Mouse (Mus musculus) E14TG2a.4 (cell line): Measurements from ENCODE around the gene Auh.

Experiments
- H3K27me3 ChIP-seq: 2 replicates; pipeline ENCODE4 v1.6.1; 2014; ENCODE audit warnings: low read length, control low read depth; ENCODE audit not compliant: insufficient read depth
- H3K36me3 ChIP-seq: 2 replicates; pipeline ENCODE4 v1.6.1; 2014; ENCODE audit warnings: low read length, control low read depth; ENCODE audit not compliant: insufficient read depth
- H3K4me1 ChIP-seq: replicated peaks from 2 replicates; pipeline ENCODE4 v1.6.1; 2014; ENCODE audit warnings: low read depth, low read length, control low read depth
- H3K4me3 ChIP-seq: replicated peaks from 2 replicates; pipeline ENCODE4 v1.5.1; 2014; ENCODE audit warnings: mild to moderate bottlenecking, low read length
- H3K9me3 ChIP-seq: 2 replicates; pipeline ENCODE4 v1.6.1; 2014; ENCODE audit warnings: low read length, control low read depth
- CTCF ChIP-seq: conservative IDR thresholded peaks from 2 replicates; pipeline ENCODE4 v1.5.1; 2014; ENCODE audit warnings: low read length
- NANOG ChIP-seq: IDR thresholded peaks from 2 replicates; pipeline ENCODE4 v1.6.1; 2014; ENCODE audit warnings: borderline replicate concordance, low read length, mixed read lengths
- POU5F1 ChIP-seq: IDR thresholded peaks from 2 replicates; pipeline ENCODE4 v1.6.1; 2014; ENCODE audit warnings: low read length, borderline replicate concordance

Auh gene

GRCm38 (mm10) chr13:52831037-52831757, 98.3 kb downstream of the Auh start:
- Histone ChIP-seq H3K4me1 (no peaks in the 10 kb centered on the region), H3K4me3 (no peak overlapping the region), H3K27me3 (no peaks in the 10 kb centered on the region), H3K9me3 (no peaks in the 10 kb centered on the region), H3K36me3 (no peaks in the 10 kb centered on the region)
- TF ChIP-seq POU5F1 (no peak), NANOG (no peak)

- H3K4me1 ChIP-seq: no peaks in the 10 kb centered on the region
- H3K4me3 ChIP-seq: no peak overlapping the region
- no peaks in the 10 kb centered on the region for H3K36me3 ChIP-seq
- TF ChIP-seq CTCF (no peak), NANOG (no peak), POU5F1 (no peak)
- H3K27me3 ChIP-seq: no peaks in the 10 kb centered on the region
- no peaks in the 10 kb centered on the region for H3K9me3 ChIP-seq
Measured at GRCm38 (mm10) chr13:52828946-52829523, 100.4 kb downstream of the Auh start.

GRCm38 (mm10) chr13:52828217-52828616, 101.3 kb downstream of the Auh start:
- no peak for TF ChIP-seq CTCF
- no peak for TF ChIP-seq NANOG
- no peak for TF ChIP-seq POU5F1
- H3K27me3 ChIP-seq: no peaks in the 10 kb centered on the region
- H3K9me3 ChIP-seq: no peaks in the 10 kb centered on the region
- H3K36me3 ChIP-seq: no peaks in the 10 kb centered on the region
- H3K4me1 ChIP-seq: no peaks in the 10 kb centered on the region
- no peak overlapping the region for H3K4me3 ChIP-seq

GRCm38 (mm10) chr13:52826666-52827065, 102.8 kb downstream of the Auh start:
- Histone ChIP-seq H3K4me1 (no peaks in the 10 kb centered on the region), H3K27me3 (no peaks in the 10 kb centered on the region), H3K9me3 (no peaks in the 10 kb centered on the region), H3K36me3 (no peaks in the 10 kb centered on the region), H3K4me3 (no peak overlapping the region)
- TF ChIP-seq NANOG (no peak), CTCF (no peak), POU5F1 (no peak)

- no peaks in the 10 kb centered on the region for H3K9me3 ChIP-seq
- TF ChIP-seq POU5F1 (no peak), CTCF (no peak), NANOG (no peak)
- no peaks in the 10 kb centered on the region for H3K4me1 ChIP-seq
- no peaks in the 10 kb centered on the region; the same call in 1 of the 2 replicates for H3K27me3 ChIP-seq
- H3K4me3 ChIP-seq: no peak overlapping the region
- H3K36me3 ChIP-seq: no peaks in the 10 kb centered on the region
Measured at GRCm38 (mm10) chr13:52824754-52825153, 104.7 kb downstream of the Auh start.

- H3K4me1 ChIP-seq: no peaks in the 10 kb centered on the region
- H3K36me3 ChIP-seq: no peaks in the 10 kb centered on the region
- TF ChIP-seq NANOG (no peak), CTCF (no peak), POU5F1 (no peak)
- no peak overlapping the region for H3K4me3 ChIP-seq
- H3K9me3 ChIP-seq: no peaks in the 10 kb centered on the region
- no peaks in the 10 kb centered on the region; the same call in 1 of the 2 replicates for H3K27me3 ChIP-seq
Measured at GRCm38 (mm10) chr13:52822165-52823149, 107.0 kb downstream of the Auh start.

GRCm38 (mm10) chr13:52821571-52821970, 107.9 kb downstream of the Auh start:
- Histone ChIP-seq H3K27me3 (peaks cover 4% of the 10 kb centered on the region; the same call in 1 of the 2 replicates), H3K9me3 (no peaks in the 10 kb centered on the region), H3K4me3 (no peak overlapping the region), H3K4me1 (no peaks in the 10 kb centered on the region), H3K36me3 (no peaks in the 10 kb centered on the region)
- no peak for TF ChIP-seq CTCF
- TF ChIP-seq NANOG: no peak

- TF ChIP-seq CTCF: no peak
- TF ChIP-seq NANOG: no peak
- TF ChIP-seq POU5F1: no peak
- Histone ChIP-seq H3K36me3 (no peaks in the 10 kb centered on the region), H3K9me3 (no peaks in the 10 kb centered on the region), H3K4me3 (no peak overlapping the region), H3K4me1 (no peaks in the 10 kb centered on the region), H3K27me3 (peaks cover 4% of the 10 kb centered on the region; the same call in 1 of the 2 replicates)
Measured at GRCm38 (mm10) chr13:52819901-52820300, 109.6 kb downstream of the Auh start.

- Histone ChIP-seq H3K4me3 (no peak overlapping the region), H3K4me1 (peaks cover 1% of the 10 kb centered on the region), H3K9me3 (no peaks in the 10 kb centered on the region), H3K36me3 (no peaks in the 10 kb centered on the region), H3K27me3 (peaks cover 8% of the 10 kb centered on the region)
- TF ChIP-seq CTCF: no peak
- TF ChIP-seq POU5F1: no peak
Measured at GRCm38 (mm10) chr13:52818760-52819159, 110.7 kb downstream of the Auh start.
